Mouse (Mus musculus) kidney, adult 2 months (tissue): ENCODE measurements around the gene Dolpp1. TPM values are rescaled to one million over a fixed set of nuclear protein-coding genes. Genes with fewer than 3 reads are reported as not detected.

Experiments used
- DNase-seq: peaks from one replicate; pipeline ENCODE4 v3.0.0; 2021
- H3K27ac ChIP-seq: fragments of 200-500 bp; 2 replicates; pipeline ENCODE4 v1.5.1; 2012; ENCODE audit warnings: low read depth, low read length, control low read depth, inconsistent platforms; ENCODE audit not compliant: insufficient read depth
- H3K27me3 ChIP-seq: fragments of 200-500 bp; replicated peaks from 2 replicates; pipeline ENCODE4 v1.6.1; 2012; ENCODE audit warnings: mild to moderate bottlenecking, moderate library complexity, low read length, inconsistent platforms; ENCODE audit not compliant: control insufficient read depth, insufficient read depth
- H3K36me3 ChIP-seq: fragments of 200-500 bp; 2 replicates; pipeline ENCODE4 v1.6.1; 2012; ENCODE audit warnings: mild to moderate bottlenecking, moderate library complexity, low read length, inconsistent platforms; ENCODE audit not compliant: control insufficient read depth, insufficient read depth
- H3K4me1 ChIP-seq: fragments of 200-500 bp; 2 replicates; pipeline ENCODE4 v1.6.1; 2011; ENCODE audit warnings: low read length; ENCODE audit not compliant: control insufficient read depth, insufficient read depth
- H3K4me3 ChIP-seq: fragments of 200-500 bp; 2 replicates; pipeline ENCODE4 v1.5.1; 2011; ENCODE audit warnings: mild to moderate bottlenecking, low read depth, low read length, control low read depth; ENCODE audit not compliant: insufficient read depth
- CTCF ChIP-seq: fragments of 200-500 bp; conservative IDR thresholded peaks from 2 replicates; pipeline ENCODE4 v1.5.1; 2011; ENCODE audit warnings: low read depth, mild to moderate bottlenecking, control low read depth, low read length, moderate library complexity, mixed read lengths; ENCODE audit not compliant: insufficient read depth, insufficient read length
- POLR2A ChIP-seq: fragments of 200-500 bp; IDR thresholded peaks from one replicate; pipeline ENCODE4 v1.6.1; 2011; ENCODE audit warnings: low read depth, low read length, control low read depth
- WGBS: fragments of 180-500 bp; shearing (Covaris S2); methylation state at CpG from one replicate; pipeline ENCODE4 v1.1.7; 2018; 5-methylcytosine and 5-hydroxymethylcytosine counted together
- polyA plus RNA-seq: library from polyadenylated mRNA; depleted of rRNA; stranded (reverse); fragments of >200 nt; gene quantifications from 2 replicates; pipeline ENCODE4 v1.2.3, GENCODE M21; 2012

Dolpp1 gene
- polyA plus RNA-seq, 1 experiment: 30.6 TPM

- WGBS: 57% methylated on average over 5 of the region's 5 CpGs
- Histone ChIP-seq H3K27ac (peak overlapping the region; percentile 15; the same call in 1 of the 2 replicates), H3K4me1 (peaks cover 10% of the 10 kb centered on the region; the same call in 1 of the 2 replicates), H3K27me3 (no peaks in the 10 kb centered on the region), H3K4me3 (no peak overlapping the region), H3K36me3 (no peaks in the 10 kb centered on the region)
- TF ChIP-seq POLR2A: no peak
- TF ChIP-seq CTCF: no peak
- peak; percentile 84 for DNase-seq
Measured at GRCm38 (mm10) chr2:30409454-30410176, 17.6 kb downstream of the Dolpp1 start.

GRCm38 (mm10) chr2:30413038-30413973, 21.3 kb downstream of the Dolpp1 start:
- H3K36me3 ChIP-seq: no peaks in the 10 kb centered on the region
- 86% methylated on average over 16 of the region's 16 CpGs for WGBS
- DNase-seq: no peak
- H3K4me3 ChIP-seq: no peak overlapping the region
- no peak for TF ChIP-seq CTCF
- no peak for TF ChIP-seq POLR2A
- H3K27me3 ChIP-seq: no peaks in the 10 kb centered on the region
- no peak overlapping the region for H3K27ac ChIP-seq
- H3K4me1 ChIP-seq: peaks cover 13% of the 10 kb centered on the region; the same call in 1 of the 2 replicates

GRCm38 (mm10) chr2:30414101-30414500, 22.0 kb downstream of the Dolpp1 start:
- WGBS: 64% methylated on average over 4 of the region's 4 CpGs
- TF ChIP-seq POLR2A: no peak
- no peak for TF ChIP-seq CTCF
- Histone ChIP-seq H3K27me3 (no peaks in the 10 kb centered on the region), H3K27ac (no peak overlapping the region), H3K4me1 (peaks cover 18% of the 10 kb centered on the region; the same call in 1 of the 2 replicates), H3K36me3 (no peaks in the 10 kb centered on the region), H3K4me3 (no peak overlapping the region)
- DNase-seq: peak; percentile 39

GRCm38 (mm10) chr2:30414681-30415080, 22.6 kb downstream of the Dolpp1 start:
- TF ChIP-seq POLR2A (no peak), CTCF (no peak)
- Histone ChIP-seq H3K4me1 (peaks cover 18% of the 10 kb centered on the region; the same call in 1 of the 2 replicates), H3K27me3 (no peaks in the 10 kb centered on the region), H3K27ac (peak overlapping the region; percentile 99), H3K4me3 (peak overlapping the region; percentile 70), H3K36me3 (no peaks in the 10 kb centered on the region)
- no peak for DNase-seq
- WGBS: 54% methylated on average over 5 of the region's 5 CpGs

- TF ChIP-seq POLR2A (peak; percentile 90), CTCF (no peak)
- peak; percentile 98 for DNase-seq
- peak within 1 kb of the TSS; percentile 99 for H3K27ac ChIP-seq
- H3K4me3 ChIP-seq: peak within 1 kb of the TSS; percentile 70
- H3K36me3 ChIP-seq: no peaks in the 10 kb centered on the region
- under 1% methylated on average over 58 of the region's 58 CpGs for WGBS
- H3K4me1 ChIP-seq: peaks cover 18% of the 10 kb centered on the region; the same call in 1 of the 2 replicates
- no peaks in the 10 kb centered on the region for H3K27me3 ChIP-seq
Measured at GRCm38 (mm10) chr2:30415157-30415935, 23.3 kb downstream of the Dolpp1 start, which contains the start of gene Crat. Gene Crat, minus strand, starts transcription at chr2:30415813.

- Histone ChIP-seq H3K36me3 (no peaks in the 10 kb centered on the region), H3K27ac (peak within 1 kb of the TSS; percentile 99), H3K27me3 (no peaks in the 10 kb centered on the region), H3K4me3 (peak within 1 kb of the TSS; percentile 70), H3K4me1 (peaks cover 18% of the 10 kb centered on the region)
- under 1% methylated on average over 67 of the region's 67 CpGs for WGBS
- DNase-seq: peak; percentile 94
- TF ChIP-seq CTCF: no peak
- peak; percentile 90 for TF ChIP-seq POLR2A
Measured at GRCm38 (mm10) chr2:30415936-30416648, 24.0 kb downstream of the Dolpp1 start, which contains the start of gene Ptpa. Gene Ptpa, plus strand, starts transcription at chr2:30416039.
